Mouse (Mus musculus): ENCODE results near the gene Ppp2r1b. TPM values are rescaled to one million over a fixed set of nuclear protein-coding genes. Genes with fewer than 3 reads are reported as not detected.

The Ppp2r1b gene
- polyA plus RNA-seq, 2 experiments = 25.2 to 51.0 TPM

- Histone ChIP-seq H3K36me3 (ENCODE audit: control insufficient read depth, insufficient read depth, low read length) (peaks cover 78% of the 10 kb centered on the region), H3K4me1 (ENCODE audit: control insufficient read depth, insufficient read depth, low read length) (no peaks in the 10 kb centered on the region), H3K27me3 (ENCODE audit: control insufficient read depth, insufficient read depth, low read length) (no peaks in the 10 kb centered on the region), H3K9me3 (ENCODE audit: control insufficient read depth, low read length) (no peaks in the 10 kb centered on the region), H3K9ac (ENCODE audit: low read depth, low read length, severe bottlenecking) (no peak overlapping the region), H3K4me2 (replicated peaks; ENCODE audit: low read depth, low read length, severe bottlenecking) (no peak overlapping the region), H3K4me3 (replicated peaks; ENCODE audit: low read length) (no peak overlapping the region), H3K27ac (replicated peaks; ENCODE audit: low read depth, low read length) (no peak overlapping the region)
- WGBS = 99% methylated on average over 4 of the region's 4 CpGs
- ATAC-seq (ENCODE audit: low FRiP score, low read depth) (no peak), DNase-seq (ENCODE audit: low spot score) (no peak)
- TF ChIP-seq POLR2A (IDR thresholded peaks at IDR 0.05; ENCODE audit: borderline replicate concordance, extremely low read depth, insufficient read depth, insufficient read length) = no peak
These were observed 30.4 kb downstream of the Ppp2r1b start for GRCm38 (mm10) chr9:50875470-50875869.

- Histone ChIP-seq H3K4me3 (replicated peaks; ENCODE audit: low read length) (no peak overlapping the region), H3K36me3 (ENCODE audit: control insufficient read depth, insufficient read depth, low read length) (peaks cover 72% of the 10 kb centered on the region), H3K4me1 (ENCODE audit: control insufficient read depth, insufficient read depth, low read length) (no peaks in the 10 kb centered on the region), H3K27me3 (ENCODE audit: control insufficient read depth, insufficient read depth, low read length) (no peaks in the 10 kb centered on the region), H3K27ac (replicated peaks; ENCODE audit: low read depth, low read length) (no peak overlapping the region), H3K9me3 (ENCODE audit: control insufficient read depth, low read length) (no peaks in the 10 kb centered on the region), H3K9ac (ENCODE audit: low read depth, low read length, severe bottlenecking) (no peak overlapping the region), H3K4me2 (replicated peaks; ENCODE audit: low read depth, low read length, severe bottlenecking) (no peak overlapping the region)
- 90% methylated on average over 3 of the region's 3 CpGs for WGBS
- no peak for TF ChIP-seq POLR2A (IDR thresholded peaks at IDR 0.05; ENCODE audit: borderline replicate concordance, extremely low read depth, insufficient read depth, insufficient read length)
- no peak for DNase-seq (ENCODE audit: low spot score)
- ATAC-seq (ENCODE audit: low FRiP score, low read depth) = no peak
These were observed 31.2 kb downstream of the Ppp2r1b start for GRCm38 (mm10) chr9:50876287-50876686.

GRCm38 (mm10) chr9:50877431-50877830 lies 32.3 kb downstream of the Ppp2r1b start:
- no peak for DNase-seq (ENCODE audit: low spot score)
- no peak for ATAC-seq (ENCODE audit: low FRiP score, low read depth)
- Histone ChIP-seq H3K4me3 (replicated peaks; ENCODE audit: low read length) (no peak overlapping the region), H3K4me1 (ENCODE audit: control insufficient read depth, insufficient read depth, low read length) (no peaks in the 10 kb centered on the region), H3K9me3 (ENCODE audit: control insufficient read depth, low read length) (no peaks in the 10 kb centered on the region), H3K4me2 (replicated peaks; ENCODE audit: low read depth, low read length, severe bottlenecking) (no peak overlapping the region), H3K36me3 (ENCODE audit: control insufficient read depth, insufficient read depth, low read length) (peaks cover 78% of the 10 kb centered on the region), H3K27me3 (ENCODE audit: control insufficient read depth, insufficient read depth, low read length) (no peaks in the 10 kb centered on the region), H3K9ac (ENCODE audit: low read depth, low read length, severe bottlenecking) (no peak overlapping the region), H3K27ac (replicated peaks; ENCODE audit: low read depth, low read length) (no peak overlapping the region)
- no peak for TF ChIP-seq POLR2A (IDR thresholded peaks at IDR 0.05; ENCODE audit: borderline replicate concordance, extremely low read depth, insufficient read depth, insufficient read length)
- 89% methylated on average over 3 of the region's 3 CpGs for WGBS

GRCm38 (mm10) chr9:50882183-50882582 lies 37.1 kb downstream of the Ppp2r1b start:
- Histone ChIP-seq H3K36me3 (ENCODE audit: control insufficient read depth, insufficient read depth, low read length) (peaks cover 41% of the 10 kb centered on the region), H3K4me2 (replicated peaks; ENCODE audit: low read depth, low read length, severe bottlenecking) (no peak overlapping the region), H3K9ac (ENCODE audit: low read depth, low read length, severe bottlenecking) (no peak overlapping the region), H3K27me3 (ENCODE audit: control insufficient read depth, insufficient read depth, low read length) (no peaks in the 10 kb centered on the region), H3K4me1 (ENCODE audit: control insufficient read depth, insufficient read depth, low read length) (peaks cover 21% of the 10 kb centered on the region), H3K9me3 (ENCODE audit: control insufficient read depth, low read length) (no peaks in the 10 kb centered on the region), H3K27ac (replicated peaks; ENCODE audit: low read depth, low read length) (no peak overlapping the region), H3K4me3 (replicated peaks; ENCODE audit: low read length) (no peak overlapping the region)
- DNase-seq (ENCODE audit: low spot score) (no peak), ATAC-seq (ENCODE audit: low FRiP score, low read depth) (no peak)
- WGBS = 89% methylated on average over 2 of the region's 2 CpGs
- TF ChIP-seq POLR2A (IDR thresholded peaks at IDR 0.05; ENCODE audit: borderline replicate concordance, extremely low read depth, insufficient read depth, insufficient read length) = no peak

- TF ChIP-seq POLR2A (IDR thresholded peaks at IDR 0.05; ENCODE audit: borderline replicate concordance, extremely low read depth, insufficient read depth, insufficient read length) = no peak
- no peak overlapping the region for H3K4me3 ChIP-seq (replicated peaks; ENCODE audit: low read length)
- no peak overlapping the region for H3K9ac ChIP-seq (ENCODE audit: low read depth, low read length, severe bottlenecking)
- no peaks in the 10 kb centered on the region for H3K27me3 ChIP-seq (ENCODE audit: control insufficient read depth, insufficient read depth, low read length)
- WGBS = 69% methylated on average over 8 of the region's 8 CpGs
- peaks cover 21% of the 10 kb centered on the region for H3K4me1 ChIP-seq (ENCODE audit: control insufficient read depth, insufficient read depth, low read length)
- peak overlapping the region; percentile 67 for H3K27ac ChIP-seq (replicated peaks; ENCODE audit: low read depth, low read length)
- ATAC-seq (ENCODE audit: low FRiP score, low read depth) (0 out of 2 replicates have a peak, but pooled peaks have one; percentile 29), DNase-seq (ENCODE audit: low spot score) (no peak)
- no peak overlapping the region for H3K4me2 ChIP-seq (replicated peaks; ENCODE audit: low read depth, low read length, severe bottlenecking)
- H3K36me3 ChIP-seq (ENCODE audit: control insufficient read depth, insufficient read depth, low read length) = peaks cover 22% of the 10 kb centered on the region
- H3K9me3 ChIP-seq (ENCODE audit: control insufficient read depth, low read length) = no peaks in the 10 kb centered on the region
These were observed 39.0 kb downstream of the Ppp2r1b start for GRCm38 (mm10) chr9:50884093-50884492.

All from limb, embryonic 14.5 days (tissue).